Mouse (Mus musculus) stomach, postnatal 0 days (tissue): ENCODE results near the gene Wdr82.

Source experiments
- CTCF ChIP-seq: IDR thresholded peaks from 2 replicates; pipeline ENCODE4 v1.5.1; 2016; ENCODE audit warnings: antibody characterized with exemption, low read depth, mild to moderate bottlenecking, moderate library complexity
- EP300 ChIP-seq: optimal IDR thresholded peaks from 2 replicates; pipeline ENCODE3; 2016; ENCODE audit warnings: antibody characterized with exemption

DNA sequence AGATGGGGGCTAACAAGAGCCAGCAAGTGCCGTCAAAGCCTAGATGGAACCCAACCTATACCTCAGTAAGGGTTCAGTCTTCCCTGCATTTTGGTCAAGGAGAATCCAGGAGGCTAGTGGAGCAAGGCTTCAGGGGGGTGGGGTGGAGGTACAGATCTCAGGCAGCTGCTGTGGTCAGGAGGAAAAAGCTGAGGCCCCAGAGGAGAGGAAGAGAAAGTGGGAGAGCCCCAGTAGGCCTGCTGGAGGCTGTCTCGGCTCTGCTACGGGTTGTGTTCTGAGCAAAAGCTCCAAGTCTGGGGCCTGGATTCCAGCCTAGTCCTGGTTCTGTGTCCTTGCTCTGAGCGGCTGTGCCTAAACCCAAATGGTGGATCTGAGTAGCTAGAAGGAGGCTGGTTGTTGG is 52.3 kb downstream of the Wdr82 start:
- no peak for TF ChIP-seq CTCF
- no peak for TF ChIP-seq EP300
